Mouse (Mus musculus) T-helper 1 cell (primary cell): Measurements from ENCODE around the gene Myo9a.
"Not testable (repeated sequence)": the region's sequence is repeated elsewhere in the genome, so short reads cannot be mapped to it uniquely, and the experiment has no call there.

Experiments
- in situ Hi-C: fragments of 300-600 bp; cut with MboI, MseI; formaldehyde crosslinking; loops from one replicate; pipeline ENCODE4 v1.15.1; 2025; ENCODE audit warnings: high pct_unique_total_duplicates

Myo9a gene

DNA sequence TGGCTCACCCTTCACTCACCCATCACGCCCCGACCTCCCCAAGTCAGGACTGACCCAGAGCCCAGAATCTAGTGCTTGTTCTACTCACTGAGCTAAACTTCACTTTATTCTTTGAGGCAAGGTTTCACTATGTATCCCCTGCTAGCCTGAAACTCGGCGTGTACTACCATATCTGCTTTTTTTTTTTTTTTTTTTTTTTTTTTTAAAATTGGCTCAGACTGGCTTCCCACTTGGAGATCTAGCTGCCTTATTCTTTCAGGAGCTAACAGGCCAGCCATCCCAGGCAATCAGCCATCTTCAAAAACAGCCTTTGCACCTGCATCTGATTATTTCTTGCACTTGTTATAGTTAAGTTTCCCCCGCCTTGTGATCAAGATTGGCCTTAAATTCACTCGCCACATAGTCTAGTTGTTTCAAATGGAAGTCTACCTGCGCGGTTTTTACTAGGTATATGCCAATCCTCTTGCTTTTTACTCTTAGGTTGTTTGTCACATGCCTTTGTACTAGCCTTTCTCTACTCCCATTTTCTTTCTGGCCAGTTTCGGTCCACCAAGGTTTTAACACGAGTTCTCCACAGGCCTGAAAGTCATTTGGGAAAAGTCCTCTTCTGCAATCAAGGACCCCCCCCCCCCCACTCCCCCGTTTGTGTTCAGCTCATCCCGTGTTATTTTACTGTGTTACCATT lies 973 bp upstream of the Myo9a start:
- in situ Hi-C loops, result no loop called here

DNA sequence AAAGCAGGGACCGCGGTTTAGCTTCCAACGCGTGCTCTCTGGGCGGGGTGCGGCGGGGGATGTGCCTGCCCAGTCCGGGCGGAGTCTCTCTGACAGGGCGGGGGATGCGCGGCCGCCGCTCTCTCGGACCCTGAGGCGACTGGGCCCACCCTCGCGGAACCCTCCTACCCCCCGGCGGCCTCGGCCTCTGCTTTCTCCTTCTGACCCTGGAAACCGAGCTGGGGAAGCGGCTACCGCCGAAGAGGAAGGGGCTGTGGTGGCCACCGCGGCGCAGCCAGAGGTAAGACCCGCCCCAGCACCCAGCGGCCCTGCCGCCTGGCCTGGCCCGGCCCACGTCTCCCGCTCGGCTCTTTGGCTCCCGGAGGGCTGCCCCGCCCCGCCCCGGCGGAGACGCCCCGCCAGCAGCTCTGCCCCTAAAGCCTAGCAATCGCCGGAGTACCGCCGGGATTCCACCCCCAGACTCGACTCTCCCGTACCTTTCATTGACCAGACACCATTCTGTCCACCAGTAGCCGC lies 428 bp downstream of the Myo9a start:
- in situ Hi-C loops, result no loop called here

DNA sequence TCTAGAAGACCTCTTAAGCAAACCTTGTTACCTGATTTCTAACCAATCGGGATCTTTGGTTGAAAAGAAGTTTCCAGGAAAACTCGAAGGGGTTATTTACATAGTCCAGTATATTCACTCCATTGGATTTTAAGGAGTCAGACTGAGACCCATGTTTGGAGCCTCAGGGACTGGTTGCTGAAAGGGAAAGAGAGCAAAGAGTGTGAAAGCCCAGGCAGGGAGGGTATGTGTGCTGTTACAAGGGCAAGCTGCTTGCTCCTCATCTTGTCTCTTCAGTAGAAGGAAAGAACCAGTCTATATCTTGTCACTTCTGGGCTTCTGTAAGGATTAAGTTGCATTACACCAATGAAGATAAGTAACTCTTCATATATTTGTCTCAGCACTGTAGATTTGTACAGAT lies 1.3 kb downstream of the Myo9a start:
- in situ Hi-C loops, result no loop called here

DNA sequence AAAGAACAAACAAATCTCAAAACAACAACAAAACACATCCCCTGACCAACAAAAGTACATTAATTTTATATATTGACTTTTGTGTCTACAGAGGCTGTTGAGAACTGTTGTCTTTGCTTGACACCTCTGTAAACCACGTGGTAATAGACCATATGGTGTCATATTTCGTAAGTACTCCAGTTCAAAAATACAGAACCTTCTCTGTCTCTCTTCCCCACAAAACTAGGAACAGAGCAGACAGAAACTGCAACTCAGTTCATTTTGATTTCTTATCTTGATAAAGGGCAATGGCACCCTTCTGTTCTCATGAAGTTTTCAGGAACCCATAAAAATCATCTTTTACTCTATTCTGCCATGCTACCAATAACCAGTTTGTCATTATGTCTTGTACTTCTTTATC lies 4.5 kb downstream of the Myo9a start:
- in situ Hi-C loops, result no loop called here

DNA sequence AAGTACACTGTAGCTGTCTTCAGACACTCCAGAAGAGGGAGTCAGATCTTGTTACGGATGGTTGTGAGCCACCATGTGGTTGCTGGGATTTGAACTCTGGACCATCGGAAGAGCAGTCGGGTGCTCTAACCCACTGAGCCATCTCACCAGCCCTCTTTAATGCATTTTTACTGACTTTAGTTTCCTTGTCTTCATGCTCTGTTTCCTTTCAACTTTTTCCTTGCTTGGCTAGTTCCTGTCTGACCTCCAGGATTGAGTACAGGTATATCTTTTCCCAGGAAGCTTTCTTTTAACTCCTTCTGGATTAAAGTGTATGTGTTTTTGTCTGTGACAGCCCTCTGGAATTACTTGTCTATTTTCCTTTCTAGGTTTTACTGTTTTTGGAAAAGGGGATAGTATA lies 6.3 kb downstream of the Myo9a start:
- in situ Hi-C loops, result not testable (repeated sequence)

DNA sequence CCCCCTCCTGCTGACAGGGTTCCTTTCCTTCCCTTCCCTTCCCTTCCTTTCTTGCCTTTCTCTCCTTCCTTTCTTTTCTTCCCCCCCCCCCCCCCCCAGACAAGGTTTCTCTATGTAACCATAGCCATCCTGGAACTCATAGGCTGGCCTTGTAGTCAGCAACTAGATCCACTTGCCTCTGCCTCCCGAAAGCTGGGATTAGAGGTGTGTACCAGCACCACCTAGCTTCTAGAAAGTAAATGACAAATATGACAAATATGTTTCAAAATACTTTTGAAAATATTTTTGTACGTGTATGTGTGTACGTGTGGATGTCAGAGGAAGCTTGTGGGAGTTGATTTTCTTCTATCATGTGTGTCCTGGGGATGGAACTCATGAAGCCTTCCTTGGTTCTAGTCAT lies 9.8 kb downstream of the Myo9a start:
- in situ Hi-C loops, result no loop called here

DNA sequence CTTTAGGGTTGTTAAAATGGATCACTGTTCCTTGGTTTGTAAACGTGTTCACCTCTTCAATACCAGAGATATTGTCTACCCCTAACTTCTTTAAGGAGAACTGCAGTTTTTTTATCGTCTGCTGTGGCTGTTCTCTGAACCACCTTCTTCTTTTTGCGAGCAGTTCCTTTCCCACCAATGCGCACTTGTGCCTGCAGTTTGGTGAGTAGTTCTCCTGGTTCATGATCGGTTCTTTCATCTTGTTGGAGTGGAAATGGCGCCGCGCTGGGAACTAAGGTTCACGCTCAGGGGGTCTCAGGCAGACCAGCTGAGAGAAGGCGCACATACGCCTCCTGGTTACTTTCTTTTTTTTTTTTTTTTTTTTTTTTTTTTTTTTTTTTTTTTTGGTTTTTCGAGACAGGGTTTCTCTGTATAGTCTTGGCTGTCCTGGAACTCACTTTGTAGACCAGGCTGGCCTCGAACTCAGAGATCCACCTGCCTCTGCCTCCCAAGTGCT lies 16.3 kb downstream of the Myo9a start:
- in situ Hi-C loops, result not testable (repeated sequence)

DNA sequence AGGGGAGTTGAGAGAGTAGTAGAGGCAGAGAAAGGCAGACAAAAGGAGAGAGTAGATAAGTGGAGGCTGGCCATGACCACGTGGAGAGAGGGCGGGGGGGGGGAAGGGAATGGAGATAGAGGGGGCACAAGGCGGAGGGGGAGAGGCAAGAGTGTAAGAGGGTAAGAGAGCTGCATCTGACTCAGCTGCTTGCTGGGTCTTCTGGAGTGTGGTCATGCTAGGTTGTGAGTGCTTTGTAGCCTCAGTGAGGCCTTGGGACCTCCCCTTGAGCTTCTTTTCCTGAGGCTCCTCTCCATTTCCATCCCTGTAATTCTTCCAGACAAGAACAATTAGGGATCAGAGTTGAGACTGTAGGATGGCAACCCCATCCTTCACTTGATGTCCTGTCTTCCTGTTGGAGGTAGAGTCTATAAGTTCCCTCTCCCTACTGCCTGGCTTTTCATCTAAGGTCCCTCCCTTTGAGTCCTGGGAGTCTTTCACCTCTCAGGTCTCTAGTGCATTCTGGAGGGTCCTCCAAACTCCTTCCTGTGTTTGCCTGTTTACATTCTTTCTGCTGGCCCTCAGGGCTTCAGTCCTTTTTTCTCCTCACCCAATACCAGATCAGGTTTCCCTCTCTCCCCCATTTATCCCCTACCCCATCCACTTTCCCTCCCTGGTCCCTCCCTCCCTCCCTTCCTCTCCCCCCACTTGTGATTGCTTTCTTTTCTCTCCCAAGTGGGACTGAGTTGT lies 55.5 kb downstream of the Myo9a start:
- in situ Hi-C loops, result not testable (repeated sequence)

DNA sequence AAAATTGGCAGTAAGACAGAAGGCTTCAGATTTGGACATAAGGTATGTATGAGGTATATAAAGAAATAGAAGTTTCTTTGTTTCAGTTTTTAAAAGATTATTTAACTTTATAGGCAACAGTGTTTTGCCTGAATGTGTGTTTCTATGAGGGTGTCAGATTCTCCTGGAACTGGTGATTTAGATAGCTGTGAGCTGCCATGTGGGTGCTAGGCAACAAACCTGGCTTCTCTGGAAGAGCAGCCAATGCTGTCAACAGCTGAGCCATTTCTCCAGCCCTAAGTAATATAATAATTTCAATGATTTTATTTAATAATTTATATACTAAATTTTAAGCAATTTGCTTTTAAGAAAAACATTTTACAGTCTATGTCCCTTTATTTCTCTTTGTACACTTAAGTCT lies 133.9 kb downstream of the Myo9a start:
- in situ Hi-C loops, result no loop called here

DNA sequence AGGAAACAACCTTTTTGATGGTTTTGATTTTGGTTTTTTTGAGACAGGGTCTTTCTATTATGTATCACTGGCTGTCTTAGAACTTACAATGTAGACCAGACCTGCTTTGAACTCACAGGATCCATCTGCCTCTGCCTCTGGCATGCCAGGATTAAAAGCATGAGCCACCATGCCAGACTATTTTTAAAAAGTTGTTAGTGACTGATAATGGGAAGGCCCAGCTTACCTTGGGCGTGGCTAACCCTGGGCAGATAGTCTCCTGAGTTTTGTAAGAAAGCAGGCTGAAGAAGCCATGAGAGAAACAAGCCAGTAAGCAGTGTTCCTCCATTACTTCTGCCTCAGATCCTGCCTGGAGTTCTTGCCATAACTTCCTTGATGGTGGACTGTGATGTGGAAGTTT lies 152.7 kb downstream of the Myo9a start:
- in situ Hi-C loops, result no loop called here

DNA sequence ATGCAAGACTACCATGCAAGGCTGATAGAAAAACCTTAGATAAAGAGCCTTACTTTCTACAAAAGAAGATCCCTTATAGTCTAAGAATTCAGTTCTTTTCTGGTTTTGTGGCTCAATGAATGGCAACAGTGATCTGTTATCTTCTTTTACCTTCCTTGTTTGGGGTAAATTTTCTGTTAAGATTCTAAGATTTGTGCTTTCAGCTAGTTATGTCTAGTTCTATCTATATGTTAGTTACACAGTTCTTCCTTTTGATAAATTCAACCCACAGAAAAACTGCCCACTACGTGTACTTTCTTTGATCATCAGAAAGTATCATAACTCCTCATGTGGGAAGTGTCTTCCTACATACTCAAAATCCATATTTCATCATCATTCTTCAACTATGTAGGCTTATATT lies 164.1 kb downstream of the Myo9a start:
- in situ Hi-C loops, result no loop called here

DNA sequence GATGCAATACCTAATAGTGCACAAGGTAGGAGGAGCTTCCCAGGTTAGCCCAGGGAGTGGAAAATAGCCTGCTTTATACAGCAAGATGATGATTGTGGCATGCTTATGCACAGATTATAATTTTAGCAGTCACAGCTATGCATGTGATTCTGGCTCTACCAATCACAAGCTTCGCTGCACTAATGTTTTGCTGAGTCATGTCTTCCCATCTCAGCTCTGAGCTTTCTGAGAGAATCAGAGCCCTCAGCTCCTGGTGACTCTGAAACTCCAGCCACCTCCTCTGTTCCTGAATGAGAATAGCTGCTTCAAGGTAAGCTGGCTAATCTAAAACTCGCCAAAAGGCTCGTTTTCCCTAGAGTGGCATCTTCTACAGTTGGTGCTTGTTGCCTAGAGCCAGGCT lies 179.6 kb downstream of the Myo9a start:
- in situ Hi-C loops, result no loop called here

DNA sequence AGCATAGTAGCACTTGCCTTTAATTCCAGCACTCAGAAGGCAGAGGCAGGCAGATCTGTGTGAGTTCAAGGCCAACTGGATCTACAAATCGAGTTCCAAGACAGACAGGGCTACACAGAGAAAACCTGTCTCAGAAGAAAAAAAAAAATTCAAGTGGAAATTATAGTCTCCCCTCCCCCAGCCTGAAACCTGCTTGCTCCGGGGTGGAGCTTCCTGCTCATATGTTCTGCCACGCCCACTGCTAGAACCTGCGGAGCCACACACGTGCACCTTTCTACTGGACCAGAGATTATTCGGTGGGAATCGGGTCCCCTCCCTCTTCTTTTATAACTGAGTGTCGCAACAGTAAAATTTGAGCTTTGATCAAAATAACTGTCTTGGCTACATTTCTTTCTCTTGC lies 185.2 kb downstream of the Myo9a start:
- in situ Hi-C loops, result not testable (repeated sequence)

DNA sequence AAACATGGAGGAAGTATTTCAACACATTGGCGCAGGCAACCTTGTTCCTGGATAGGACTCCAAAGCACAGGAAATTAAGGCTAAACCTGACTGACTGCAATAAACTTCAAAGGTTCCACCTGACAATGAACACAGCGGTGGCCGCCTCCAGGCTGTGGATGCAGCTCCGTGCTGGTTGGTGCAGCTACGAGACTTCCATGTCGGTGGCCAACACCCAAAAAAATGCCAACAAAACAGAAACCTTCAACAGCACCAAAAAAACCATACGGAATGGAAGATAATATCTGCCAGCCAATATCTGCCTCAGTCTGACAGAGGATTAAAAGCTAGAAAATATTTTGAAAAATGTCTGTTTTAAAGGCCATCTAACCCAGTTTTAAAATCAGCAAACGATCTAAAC lies 187.8 kb downstream of the Myo9a start:
- in situ Hi-C loops, result no loop called here

DNA sequence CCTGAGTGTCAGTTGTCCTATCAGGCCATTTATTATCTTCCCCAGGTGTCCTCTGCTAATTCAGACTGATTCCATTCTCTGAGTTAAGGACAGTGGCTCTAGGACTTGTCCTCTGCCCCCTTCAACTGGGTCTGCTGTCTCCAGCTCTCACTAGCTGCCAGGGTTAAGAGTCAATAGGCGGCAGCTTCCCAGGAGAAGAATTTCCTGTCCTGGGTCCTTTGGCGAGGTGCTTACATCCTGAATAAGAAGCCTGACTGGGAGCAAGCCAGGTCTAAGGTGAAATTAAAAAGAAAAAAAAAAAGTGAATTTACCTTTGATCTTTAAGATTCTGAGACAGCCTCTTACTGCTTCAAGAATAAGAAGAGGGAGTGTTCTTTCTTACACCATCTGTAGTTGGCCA lies 189.0 kb downstream of the Myo9a start:
- in situ Hi-C loops, result no loop called here

DNA sequence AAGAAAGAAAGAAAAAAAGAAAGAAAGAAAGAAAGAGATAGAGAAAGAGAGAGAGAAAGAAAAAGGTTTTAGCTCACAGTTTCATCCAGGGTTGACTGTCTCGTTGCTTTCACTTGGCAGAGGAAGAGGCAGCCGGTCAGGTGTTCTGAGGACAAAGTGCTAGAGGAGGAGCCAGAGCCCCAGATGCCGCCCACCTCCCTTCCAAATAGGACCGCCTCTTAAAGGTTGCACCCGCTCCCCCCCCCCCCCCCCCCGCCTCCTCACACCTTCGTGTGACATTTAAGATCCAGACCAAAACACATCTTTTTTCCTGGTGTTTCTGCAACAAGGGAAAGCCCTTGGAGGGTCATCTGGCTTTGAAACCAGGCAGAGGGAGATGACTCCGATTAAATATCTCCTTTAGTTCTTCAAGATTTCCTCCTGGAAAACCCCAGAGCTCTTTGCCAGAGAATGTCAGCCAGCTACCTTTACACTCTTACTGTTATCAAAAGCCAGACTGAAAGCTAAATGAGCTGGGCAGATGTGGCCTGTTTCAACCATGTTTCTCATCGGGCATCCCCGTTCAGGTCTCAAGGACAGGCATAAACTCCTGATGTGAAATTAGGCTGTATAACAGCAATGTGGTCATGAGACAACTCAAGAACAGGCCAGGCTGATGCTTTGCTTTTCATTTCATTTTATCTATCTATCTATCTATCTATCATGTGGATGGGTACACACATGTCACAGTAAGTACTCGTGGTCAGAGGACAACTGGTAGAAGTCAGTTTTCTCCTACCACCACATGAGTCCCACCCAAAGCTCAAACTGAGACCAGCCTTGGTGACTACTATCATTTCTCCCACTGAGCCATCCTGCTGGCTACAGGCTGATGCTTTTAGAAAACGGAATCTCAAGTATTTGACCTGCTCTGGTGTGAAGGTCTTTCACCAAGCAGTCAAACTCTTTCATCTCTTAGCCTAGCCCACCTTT lies 190.5 kb downstream of the Myo9a start:
- in situ Hi-C loops, result no loop called here

DNA sequence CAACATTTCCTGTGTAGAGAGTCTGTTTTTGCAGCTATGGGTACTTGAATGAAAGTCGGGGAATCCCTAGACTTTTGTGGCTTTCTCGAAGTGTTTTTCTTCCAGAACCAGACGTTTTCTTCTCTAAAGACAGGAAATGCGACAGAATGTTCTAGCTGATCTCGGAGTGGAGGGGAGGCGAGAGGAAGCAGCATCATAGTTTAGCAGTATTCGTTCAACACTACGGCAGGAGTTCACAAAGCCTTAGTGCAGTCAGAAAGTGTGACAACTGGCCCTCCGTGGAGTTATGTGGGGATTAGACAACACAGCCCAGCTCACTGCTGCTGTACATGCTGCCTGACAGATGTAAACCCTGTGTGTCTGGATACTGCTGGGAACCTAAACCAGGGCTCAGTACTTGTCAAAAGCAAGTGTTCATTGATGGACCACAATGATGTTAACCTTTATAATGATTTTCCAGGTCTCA lies 191.2 kb downstream of the Myo9a start:
- in situ Hi-C loops, result no loop called here

DNA sequence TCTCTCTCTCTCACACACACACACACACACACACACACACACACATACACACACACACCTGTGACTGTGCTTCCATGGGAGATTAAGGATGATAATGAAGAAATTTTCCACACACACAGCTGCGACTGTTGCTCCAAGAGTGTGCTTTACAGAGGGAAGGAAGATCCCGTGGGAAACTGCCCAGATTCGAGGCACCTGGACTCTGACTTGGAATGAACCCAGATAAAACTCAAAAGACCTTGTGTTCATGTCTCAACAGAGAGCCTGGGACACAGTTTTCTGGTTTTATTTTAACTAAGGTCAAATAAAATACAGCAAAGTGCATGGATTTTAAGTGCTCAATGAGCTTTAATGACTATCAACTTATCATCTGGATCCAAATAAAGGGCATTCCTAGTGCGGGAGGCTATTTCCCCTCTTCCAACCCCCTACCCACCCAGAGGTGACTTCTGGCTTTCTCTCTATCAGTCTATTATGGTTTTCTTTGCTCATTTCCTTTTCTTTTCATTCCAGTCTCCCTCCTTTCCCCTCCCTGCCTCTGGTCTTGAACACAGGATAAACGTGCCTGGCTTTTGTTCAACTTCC lies 191.9 kb downstream of the Myo9a start:
- in situ Hi-C loops, result no loop called here

DNA sequence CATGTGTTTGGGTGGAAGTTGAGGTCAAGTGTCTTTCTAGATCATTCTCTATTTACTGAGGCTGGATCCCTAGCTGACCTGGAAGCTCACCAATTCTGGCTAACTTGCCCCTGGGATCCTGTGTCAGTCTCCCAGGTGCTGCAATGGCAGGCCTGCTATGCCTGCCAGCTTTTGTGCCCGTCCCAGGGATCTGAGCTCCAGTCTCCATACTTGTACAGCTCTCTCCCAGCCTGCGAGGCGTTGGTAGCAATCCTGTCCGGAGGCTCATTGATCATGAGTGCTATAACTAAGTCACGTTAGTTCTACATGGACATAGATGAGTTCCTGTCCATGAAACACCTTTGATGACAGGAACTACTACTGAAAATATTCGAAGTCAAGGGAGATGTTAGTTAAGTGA lies 193.1 kb downstream of the Myo9a start:
- in situ Hi-C loops, result no loop called here

DNA sequence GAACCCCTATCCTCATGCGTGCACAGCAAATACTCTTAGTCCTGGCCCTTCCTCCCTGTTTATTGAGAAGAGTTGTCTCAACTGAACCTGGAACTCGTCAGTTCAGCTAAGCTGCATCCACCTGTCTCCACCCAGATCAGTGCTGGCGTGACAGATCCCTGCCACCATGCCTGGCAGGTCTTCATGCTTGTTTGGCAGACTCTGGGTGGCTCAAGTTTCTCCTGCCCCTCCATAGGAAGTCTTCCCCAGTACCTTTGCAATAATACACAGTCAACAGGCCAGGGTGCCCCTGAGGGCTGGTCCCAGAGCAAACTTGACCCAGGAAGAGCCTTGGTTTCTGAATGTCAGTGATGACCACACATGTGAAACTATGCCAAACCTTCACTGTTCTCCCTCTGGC lies 194.5 kb downstream of the Myo9a start:
- in situ Hi-C loops, result no loop called here

DNA sequence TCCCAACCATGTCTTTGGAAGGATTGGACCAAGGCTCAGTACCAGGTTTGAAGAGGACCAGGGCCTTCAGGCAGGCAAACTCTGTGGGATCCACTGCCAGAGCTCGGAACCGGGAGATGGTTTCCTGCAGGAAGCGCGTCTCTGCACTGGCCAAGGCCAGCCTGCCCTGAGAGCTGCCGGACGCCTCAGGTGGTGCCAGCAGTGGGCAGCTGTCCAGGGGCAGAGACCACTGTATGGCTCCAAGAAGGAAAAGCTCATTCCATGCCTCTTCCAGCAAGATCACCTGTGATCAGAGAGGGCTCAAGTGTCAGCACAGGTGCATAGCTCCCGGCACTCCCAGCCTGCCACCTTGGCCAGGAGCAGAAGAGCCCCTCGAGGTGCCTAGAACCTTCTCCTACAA lies 196.6 kb downstream of the Myo9a start:
- in situ Hi-C loops, result no loop called here

DNA sequence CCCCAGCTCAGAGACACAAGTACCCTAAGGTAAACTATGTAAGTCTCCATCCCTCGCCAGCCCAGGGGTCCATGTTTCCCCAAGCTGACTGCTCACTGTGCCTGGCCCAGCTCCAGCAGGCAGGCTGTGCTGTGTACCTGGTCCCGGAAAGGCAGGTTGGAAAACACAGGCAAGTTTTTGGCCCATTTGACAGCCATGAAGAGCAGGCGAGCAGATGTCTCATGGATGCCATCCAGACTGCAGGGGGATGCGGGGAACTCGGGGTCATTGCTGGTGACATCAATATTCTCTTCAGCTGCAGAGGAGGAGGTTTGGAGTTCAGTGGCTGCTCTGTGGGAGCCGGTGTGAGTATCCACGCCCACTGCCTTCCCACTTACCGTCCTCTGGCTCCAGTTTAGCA lies 197.5 kb downstream of the Myo9a start:
- in situ Hi-C loops, result no loop called here
